Mouse (Mus musculus): ENCODE data around the gene Cavin1. TPM values are rescaled to one million over a fixed set of nuclear protein-coding genes. Genes with fewer than 3 reads are reported as not detected.
"Not testable (repeated sequence)": the region's sequence is repeated elsewhere in the genome, so short reads cannot be mapped to it uniquely, and the experiment has no call there.

Cavin1 gene
- polyA plus RNA-seq (2014; fragmentation: Nextera tagmentation; extraction: Ambion mirVana), result 137 and 143 TPM in 2 replicates

GRCm38 (mm10) chr11:100970557-100970937 lies at the start of gene Cavin1:
Gene Cavin1 (minus strand): TSS chr11:100970887.
- Histone ChIP-seq H3K36me3 (ENCODE audit: insufficient read depth) (no peaks in the 10 kb centered on the region), H3K9me3 (ENCODE audit: low read depth, low read length) (no peaks in the 10 kb centered on the region), H3K4me3 (ENCODE audit: low read depth, low read length) (peak within 1 kb of the TSS; percentile 76), H3K4me2 (peak within 1 kb of the TSS; percentile 79), H3K9ac (peak within 1 kb of the TSS; percentile 70), H3K27me3 (ENCODE audit: insufficient read depth, low read length) (0 out of 2 replicates have a peak, but pooled peaks cover 10% of the 10 kb centered on the region), H3K27ac (ENCODE audit: low read depth) (peak within 1 kb of the TSS; percentile 92), H3K4me1 (ENCODE audit: insufficient read depth) (no peaks in the 10 kb centered on the region)
- ATAC-seq (ENCODE audit: insufficient read depth), result peak; percentile 93
- under 1% methylated on average over 20 of the region's 20 CpGs for WGBS
- no peak for TF ChIP-seq CTCF (IDR thresholded peaks at IDR 0.05; ENCODE audit: low read depth)
- peak; percentile 97 for DNase-seq

GRCm38 (mm10) chr11:101011641-101012040 lies 41.0 kb upstream of the Cavin1 start:
- no peak for TF ChIP-seq CTCF (IDR thresholded peaks at IDR 0.05; ENCODE audit: low read depth)
- 76% methylated on average over 6 of the region's 6 CpGs for WGBS
- no peaks in the 10 kb centered on the region for H3K9me3 ChIP-seq (ENCODE audit: low read depth, low read length)
- H3K9ac ChIP-seq, result no peak overlapping the region
- H3K4me1 ChIP-seq (ENCODE audit: insufficient read depth), result no peaks in the 10 kb centered on the region; the same call in 1 of the 2 replicates
- ATAC-seq (ENCODE audit: insufficient read depth), result no peak
- H3K4me2 ChIP-seq, result peak overlapping the region; percentile 5; the same call in 1 of the 2 replicates
- no peak overlapping the region for H3K4me3 ChIP-seq (ENCODE audit: low read depth, low read length)
- H3K27me3 ChIP-seq (ENCODE audit: insufficient read depth, low read length), result no peaks in the 10 kb centered on the region
- peaks cover 24% of the 10 kb centered on the region for H3K36me3 ChIP-seq (ENCODE audit: insufficient read depth)
- no peak for DNase-seq
- no peak overlapping the region for H3K27ac ChIP-seq (ENCODE audit: low read depth)

GRCm38 (mm10) chr11:101009888-101010784 lies 39.4 kb upstream of the Cavin1 start:
- ATAC-seq (ENCODE audit: insufficient read depth) (no peak), DNase-seq (peak; percentile 41)
- H3K9me3 ChIP-seq (ENCODE audit: low read depth, low read length), result no peaks in the 10 kb centered on the region
- TF ChIP-seq CTCF (IDR thresholded peaks at IDR 0.05; ENCODE audit: low read depth), result no peak
- peaks cover 24% of the 10 kb centered on the region for H3K36me3 ChIP-seq (ENCODE audit: insufficient read depth)
- 4% methylated on average over 29 of the region's 29 CpGs for WGBS
- no peaks in the 10 kb centered on the region for H3K27me3 ChIP-seq (ENCODE audit: insufficient read depth, low read length)
- H3K4me2 ChIP-seq, result peak overlapping the region; percentile 76
- peak overlapping the region; percentile 71 for H3K27ac ChIP-seq (ENCODE audit: low read depth)
- no peaks in the 10 kb centered on the region; the same call in 1 of the 2 replicates for H3K4me1 ChIP-seq (ENCODE audit: insufficient read depth)
- H3K9ac ChIP-seq, result peak overlapping the region; percentile 69
- H3K4me3 ChIP-seq (ENCODE audit: low read depth, low read length), result peak overlapping the region; percentile 56

GRCm38 (mm10) chr11:101009046-101009887 lies 38.6 kb upstream of the Cavin1 start, which contains the start of gene Atp6v0a1:
Gene Atp6v0a1 (plus strand): TSS chr11:101009452.
- Histone ChIP-seq H3K4me3 (ENCODE audit: low read depth, low read length) (peak within 1 kb of the TSS; percentile 56), H3K27me3 (ENCODE audit: insufficient read depth, low read length) (no peaks in the 10 kb centered on the region), H3K4me2 (peak within 1 kb of the TSS; percentile 76), H3K9me3 (ENCODE audit: low read depth, low read length) (no peaks in the 10 kb centered on the region), H3K9ac (peak within 1 kb of the TSS; percentile 69), H3K4me1 (ENCODE audit: insufficient read depth) (no peaks in the 10 kb centered on the region; the same call in 1 of the 2 replicates), H3K36me3 (ENCODE audit: insufficient read depth) (peaks cover 19% of the 10 kb centered on the region), H3K27ac (ENCODE audit: low read depth) (peak within 1 kb of the TSS; percentile 72)
- under 1% methylated on average over 44 of the region's 44 CpGs for WGBS
- DNase-seq, result peak; percentile 99
- peak; percentile 100 for ATAC-seq (ENCODE audit: insufficient read depth)
- TF ChIP-seq CTCF (IDR thresholded peaks at IDR 0.05; ENCODE audit: low read depth), result no peak

- no peaks in the 10 kb centered on the region; the same call in 1 of the 2 replicates for H3K4me1 ChIP-seq (ENCODE audit: insufficient read depth)
- H3K9ac ChIP-seq, result peak overlapping the region; percentile 3; the same call in 1 of the 2 replicates
- peak overlapping the region; percentile 56 for H3K4me3 ChIP-seq (ENCODE audit: low read depth, low read length)
- no peak for ATAC-seq (ENCODE audit: insufficient read depth)
- DNase-seq, result peak; percentile 83
- no peaks in the 10 kb centered on the region for H3K27me3 ChIP-seq (ENCODE audit: insufficient read depth, low read length)
- 29% methylated on average over 14 of the region's 14 CpGs for WGBS
- peak overlapping the region; percentile 76 for H3K4me2 ChIP-seq
- H3K36me3 ChIP-seq (ENCODE audit: insufficient read depth), result peaks cover 10% of the 10 kb centered on the region
- H3K9me3 ChIP-seq (ENCODE audit: low read depth, low read length), result no peaks in the 10 kb centered on the region
- H3K27ac ChIP-seq (ENCODE audit: low read depth), result peak overlapping the region; percentile 72
- no peak for TF ChIP-seq CTCF (IDR thresholded peaks at IDR 0.05; ENCODE audit: low read depth)
These were observed 37.7 kb upstream of the Cavin1 start for GRCm38 (mm10) chr11:101008206-101009045.

- Histone ChIP-seq H3K4me2 (no peak overlapping the region), H3K4me1 (ENCODE audit: insufficient read depth) (no peaks in the 10 kb centered on the region), H3K36me3 (ENCODE audit: insufficient read depth) (no peaks in the 10 kb centered on the region), H3K4me3 (ENCODE audit: low read depth, low read length) (no peak overlapping the region), H3K27ac (ENCODE audit: low read depth) (0 out of 2 replicates have a peak overlapping the region, but pooled peaks have one; percentile 21), H3K9ac (no peak overlapping the region), H3K27me3 (ENCODE audit: insufficient read depth, low read length) (no peaks in the 10 kb centered on the region), H3K9me3 (ENCODE audit: low read depth, low read length) (no peaks in the 10 kb centered on the region)
- no peak for TF ChIP-seq CTCF (IDR thresholded peaks at IDR 0.05; ENCODE audit: low read depth)
- DNase-seq, result peak; percentile 66
- 31% methylated on average over 3 of the region's 3 CpGs for WGBS
- ATAC-seq (ENCODE audit: insufficient read depth), result no peak
These were observed 32.5 kb upstream of the Cavin1 start for GRCm38 (mm10) chr11:101003025-101003685.

- H3K27ac ChIP-seq (ENCODE audit: low read depth); H3K4me1 ChIP-seq (ENCODE audit: insufficient read depth); H3K4me2 ChIP-seq; H3K27me3 ChIP-seq (ENCODE audit: insufficient read depth, low read length); H3K9me3 ChIP-seq (ENCODE audit: low read depth, low read length); H3K4me3 ChIP-seq (ENCODE audit: low read depth, low read length); H3K9ac ChIP-seq; DNase-seq; ATAC-seq (ENCODE audit: insufficient read depth); H3K36me3 ChIP-seq (ENCODE audit: insufficient read depth): not testable (repeated sequence)
- 70% methylated on average over 5 of the region's 6 CpGs for WGBS
These were observed 31.3 kb upstream of the Cavin1 start for GRCm38 (mm10) chr11:101001875-101002552.
